Mouse (Mus musculus): Measurements from ENCODE around the gene Npas3. TPM values are rescaled to one million over a fixed set of nuclear protein-coding genes. Genes with fewer than 3 reads are reported as not detected.

The Npas3 gene
- polyA plus RNA-seq, 1 experiment from 2014 or later: 25.9 TPM

DNA sequence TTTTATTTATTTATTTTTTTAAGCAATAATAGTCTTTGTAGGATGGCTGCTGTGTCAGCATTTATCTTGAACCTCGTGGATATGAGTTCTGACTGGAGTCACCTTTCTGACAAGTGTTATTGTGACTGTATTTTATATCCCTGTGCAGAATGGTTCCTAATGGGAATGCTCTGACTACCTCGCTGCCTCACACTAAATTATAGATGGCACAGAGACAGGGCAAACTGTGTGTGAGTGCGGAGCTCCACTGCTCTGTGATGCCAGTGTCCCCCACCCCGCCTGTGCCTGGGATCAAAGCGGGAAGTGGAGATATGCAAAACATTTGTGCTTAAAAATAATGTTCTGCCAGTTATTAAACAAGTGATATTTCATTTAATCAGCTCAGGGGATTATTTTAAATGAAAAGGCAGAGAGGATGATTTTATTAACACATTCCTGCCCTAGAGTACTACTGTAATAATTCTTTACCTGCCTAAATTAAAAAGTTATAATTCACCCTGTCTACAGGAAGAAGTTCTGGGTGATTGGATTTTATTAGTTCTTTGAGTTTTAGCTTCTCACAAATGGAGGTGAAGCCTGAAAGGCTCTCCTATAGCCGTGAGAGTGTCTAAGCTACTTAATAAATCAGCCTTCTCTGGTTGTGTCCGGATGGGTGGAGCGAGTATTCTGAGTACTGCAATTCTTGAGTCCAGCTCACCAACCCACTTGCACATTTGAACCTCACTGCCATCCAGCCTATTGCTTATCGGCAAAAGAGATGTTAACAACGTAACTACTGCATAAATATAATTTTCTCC is 721.1 kb downstream of the Npas3 start:
- no peaks in the 10 kb centered on the region for H3K9me3 ChIP-seq (ENCODE audit: control insufficient read depth, low read length)
- ATAC-seq (ENCODE audit: low FRiP score) (no peak), DNase-seq (ENCODE audit: low spot score) (no peak)
- no peak overlapping the region for H3K4me2 ChIP-seq (replicated peaks)
- H3K4me1 ChIP-seq (replicated peaks; ENCODE audit: control insufficient read depth, insufficient read depth, low read length): peaks cover 7% of the 10 kb centered on the region
- no peak overlapping the region for H3K4me3 ChIP-seq (replicated peaks; ENCODE audit: low read length)
- 74% methylated on average over 10 of the region's 10 CpGs for WGBS
- H3K9ac ChIP-seq: no peak overlapping the region
- no peaks in the 10 kb centered on the region for H3K27me3 ChIP-seq (ENCODE audit: control insufficient read depth, insufficient read depth, low read length)
- H3K27ac ChIP-seq: no peak overlapping the region
- no peaks in the 10 kb centered on the region for H3K36me3 ChIP-seq (replicated peaks; ENCODE audit: control insufficient read depth, insufficient read depth)

GRCm38 (mm10) chr12:53970721-53971120 is 722.2 kb downstream of the Npas3 start:
- peaks cover 7% of the 10 kb centered on the region for H3K4me1 ChIP-seq (replicated peaks; ENCODE audit: control insufficient read depth, insufficient read depth, low read length)
- WGBS: 98% methylated on average over 7 of the region's 7 CpGs
- no peak overlapping the region for H3K4me2 ChIP-seq (replicated peaks)
- H3K4me3 ChIP-seq (replicated peaks; ENCODE audit: low read length): no peak overlapping the region
- ATAC-seq (ENCODE audit: low FRiP score) (no peak), DNase-seq (ENCODE audit: low spot score) (no peak)
- no peaks in the 10 kb centered on the region for H3K36me3 ChIP-seq (replicated peaks; ENCODE audit: control insufficient read depth, insufficient read depth)
- H3K27ac ChIP-seq: no peak overlapping the region
- H3K9me3 ChIP-seq (ENCODE audit: control insufficient read depth, low read length): no peaks in the 10 kb centered on the region
- H3K9ac ChIP-seq: no peak overlapping the region
- no peaks in the 10 kb centered on the region for H3K27me3 ChIP-seq (ENCODE audit: control insufficient read depth, insufficient read depth, low read length)

DNA sequence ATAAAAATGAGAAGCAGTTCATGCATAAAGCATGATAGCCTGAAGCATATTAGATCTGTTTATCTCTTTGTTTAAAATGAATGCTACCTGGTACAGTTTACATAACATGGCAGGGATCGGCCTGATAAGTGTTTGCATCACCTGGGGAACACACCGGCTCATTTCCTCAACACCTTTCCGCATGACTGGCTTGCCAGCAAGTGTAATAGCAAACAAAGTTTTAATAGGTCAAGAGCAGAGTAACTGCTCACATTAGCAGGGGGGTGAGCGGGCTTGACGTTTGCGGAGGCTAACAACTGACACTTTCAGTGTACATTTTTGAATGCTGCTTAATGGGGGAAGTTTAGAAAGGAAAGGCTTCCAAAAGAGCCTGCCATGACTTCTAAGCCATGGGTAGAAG is 724.9 kb downstream of the Npas3 start:
- DNase-seq (ENCODE audit: low spot score) (no peak), ATAC-seq (ENCODE audit: low FRiP score) (no peak)
- peaks cover 20% of the 10 kb centered on the region for H3K4me1 ChIP-seq (replicated peaks; ENCODE audit: control insufficient read depth, insufficient read depth, low read length)
- H3K36me3 ChIP-seq (replicated peaks; ENCODE audit: control insufficient read depth, insufficient read depth): no peaks in the 10 kb centered on the region
- H3K4me2 ChIP-seq (replicated peaks): no peak overlapping the region
- H3K9ac ChIP-seq: no peak overlapping the region
- no peaks in the 10 kb centered on the region for H3K27me3 ChIP-seq (ENCODE audit: control insufficient read depth, insufficient read depth, low read length)
- no peak overlapping the region for H3K4me3 ChIP-seq (replicated peaks; ENCODE audit: low read length)
- 61% methylated on average over 6 of the region's 6 CpGs for WGBS
- H3K9me3 ChIP-seq (ENCODE audit: control insufficient read depth, low read length): no peaks in the 10 kb centered on the region
- H3K27ac ChIP-seq: no peak overlapping the region

DNA sequence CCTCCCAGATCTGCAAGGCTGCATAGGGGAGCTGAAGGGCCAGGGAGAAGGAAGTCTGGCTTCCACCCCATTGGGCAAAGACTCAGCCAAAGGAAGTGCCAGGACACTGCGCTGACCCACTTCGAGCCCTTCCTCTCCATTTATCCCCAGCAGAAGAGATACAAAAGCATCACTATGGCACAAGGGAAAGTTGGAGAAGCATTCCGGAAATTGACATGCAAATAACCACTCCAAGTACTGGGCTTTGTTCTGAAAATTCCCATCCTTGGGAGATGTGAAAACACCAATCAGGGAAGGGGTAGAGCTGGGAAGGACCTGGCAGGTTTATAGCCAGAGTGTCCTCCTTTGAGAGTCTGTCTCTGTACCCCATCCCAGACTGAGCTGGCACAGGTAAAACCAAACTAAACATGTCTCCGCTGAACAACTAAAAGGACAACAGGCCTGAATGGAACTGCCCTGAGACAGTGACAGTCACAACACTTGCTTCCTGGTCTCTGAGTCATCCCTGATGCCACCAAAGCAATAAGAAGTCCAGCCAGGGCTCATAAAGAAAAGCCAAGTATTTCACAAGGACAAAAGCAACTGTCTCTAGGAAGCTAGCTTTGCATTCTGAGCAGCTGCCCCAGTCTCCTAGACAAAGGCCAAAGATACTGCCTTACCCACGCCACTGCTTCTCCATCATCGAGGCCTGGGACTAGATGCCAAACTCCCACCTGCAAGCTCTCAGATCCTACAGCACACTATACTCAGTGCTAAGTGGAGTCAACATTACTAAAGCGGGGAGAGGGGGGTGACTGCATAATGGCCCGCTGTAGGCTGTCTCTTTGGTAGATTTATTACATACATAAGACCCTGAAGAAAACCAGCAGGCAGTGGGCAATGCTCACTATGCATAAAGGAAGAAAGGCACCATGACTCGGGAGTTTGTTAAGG is 733.4 kb downstream of the Npas3 start:
- Histone ChIP-seq H3K4me2 (replicated peaks) (no peak overlapping the region), H3K9ac (no peak overlapping the region), H3K4me3 (replicated peaks; ENCODE audit: low read length) (no peak overlapping the region), H3K27ac (no peak overlapping the region; the same call in 1 of the 2 replicates), H3K9me3 (ENCODE audit: control insufficient read depth, low read length) (no peaks in the 10 kb centered on the region), H3K27me3 (ENCODE audit: control insufficient read depth, insufficient read depth, low read length) (no peaks in the 10 kb centered on the region), H3K36me3 (replicated peaks; ENCODE audit: control insufficient read depth, insufficient read depth) (no peaks in the 10 kb centered on the region), H3K4me1 (replicated peaks; ENCODE audit: control insufficient read depth, insufficient read depth, low read length) (peaks cover 10% of the 10 kb centered on the region; the same call in 1 of the 2 replicates)
- 43% methylated on average over 9 of the region's 9 CpGs for WGBS
- DNase-seq (ENCODE audit: low spot score) (peak; percentile 50), ATAC-seq (ENCODE audit: low FRiP score) (peak; percentile 78; the same call in 1 of the 2 replicates)

DNA sequence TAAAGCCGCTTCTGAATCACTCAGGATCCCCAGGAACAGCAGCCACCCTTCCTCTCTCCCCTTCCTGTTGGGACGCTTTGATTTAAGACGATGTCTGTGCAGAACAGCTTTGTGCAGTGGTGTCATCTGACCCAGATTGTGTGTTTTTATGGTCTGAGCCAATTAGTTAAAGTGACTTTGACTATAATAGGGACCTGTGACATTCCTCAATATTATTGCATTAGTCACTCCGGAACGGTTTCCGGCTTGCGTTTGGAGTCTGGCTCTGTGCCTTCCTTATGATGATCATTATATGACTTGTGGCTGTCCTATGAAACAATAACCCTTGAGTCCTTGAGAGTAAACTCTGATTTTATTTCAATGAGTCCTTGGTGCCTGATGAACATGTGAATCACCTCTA is 735.5 kb downstream of the Npas3 start:
- no peak overlapping the region for H3K9ac ChIP-seq
- no peaks in the 10 kb centered on the region for H3K27me3 ChIP-seq (ENCODE audit: control insufficient read depth, insufficient read depth, low read length)
- DNase-seq (ENCODE audit: low spot score) (no peak), ATAC-seq (ENCODE audit: low FRiP score) (no peak)
- no peak overlapping the region for H3K4me2 ChIP-seq (replicated peaks)
- H3K4me1 ChIP-seq (replicated peaks; ENCODE audit: control insufficient read depth, insufficient read depth, low read length): 0 out of 2 replicates have a peak, but pooled peaks cover 4% of the 10 kb centered on the region
- 88% methylated on average over 7 of the region's 7 CpGs for WGBS
- no peak overlapping the region for H3K4me3 ChIP-seq (replicated peaks; ENCODE audit: low read length)
- H3K36me3 ChIP-seq (replicated peaks; ENCODE audit: control insufficient read depth, insufficient read depth): no peaks in the 10 kb centered on the region
- H3K27ac ChIP-seq: no peak overlapping the region
- no peaks in the 10 kb centered on the region for H3K9me3 ChIP-seq (ENCODE audit: control insufficient read depth, low read length)

- 0 out of 2 replicates have a peak, but pooled peaks cover 4% of the 10 kb centered on the region for H3K4me1 ChIP-seq (replicated peaks; ENCODE audit: control insufficient read depth, insufficient read depth, low read length)
- no peaks in the 10 kb centered on the region for H3K27me3 ChIP-seq (ENCODE audit: control insufficient read depth, insufficient read depth, low read length)
- H3K4me2 ChIP-seq (replicated peaks): no peak overlapping the region
- H3K9me3 ChIP-seq (ENCODE audit: control insufficient read depth, low read length): no peaks in the 10 kb centered on the region
- no peaks in the 10 kb centered on the region for H3K36me3 ChIP-seq (replicated peaks; ENCODE audit: control insufficient read depth, insufficient read depth)
- 74% methylated on average over 14 of the region's 14 CpGs for WGBS
- H3K9ac ChIP-seq: no peak overlapping the region
- ATAC-seq (ENCODE audit: low FRiP score) (no peak), DNase-seq (ENCODE audit: low spot score) (no peak)
- H3K4me3 ChIP-seq (replicated peaks; ENCODE audit: low read length): no peak overlapping the region
- peak overlapping the region; percentile 51; the same call in 1 of the 2 replicates for H3K27ac ChIP-seq
Measured at GRCm38 (mm10) chr12:53985851-53986842, 737.7 kb downstream of the Npas3 start.

DNA sequence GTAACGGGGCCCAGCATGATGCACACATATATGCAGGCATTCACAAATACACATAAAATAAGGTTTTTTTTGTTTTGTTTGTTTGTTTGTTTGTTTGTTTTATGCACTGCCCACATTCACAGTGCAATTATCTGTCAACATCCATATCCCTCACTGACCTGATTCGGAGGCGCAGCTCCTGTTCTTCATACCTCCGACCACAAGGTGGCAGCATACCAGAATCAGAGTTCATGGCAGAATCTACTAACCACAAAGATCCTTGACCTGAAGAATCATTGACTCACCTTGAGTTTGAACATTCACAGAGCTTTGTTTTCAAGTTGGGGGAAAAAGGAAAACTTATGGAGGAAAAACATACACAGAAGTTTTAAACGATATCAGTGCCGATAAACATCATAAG is 743.9 kb downstream of the Npas3 start:
- H3K9ac ChIP-seq: no peak overlapping the region
- no peaks in the 10 kb centered on the region for H3K27me3 ChIP-seq (ENCODE audit: control insufficient read depth, insufficient read depth, low read length)
- no peak overlapping the region for H3K4me2 ChIP-seq (replicated peaks)
- H3K27ac ChIP-seq: no peak overlapping the region
- WGBS: 97% methylated on average over 6 of the region's 6 CpGs
- peaks cover 14% of the 10 kb centered on the region; the same call in 1 of the 2 replicates for H3K4me1 ChIP-seq (replicated peaks; ENCODE audit: control insufficient read depth, insufficient read depth, low read length)
- DNase-seq (ENCODE audit: low spot score) (no peak), ATAC-seq (ENCODE audit: low FRiP score) (no peak)
- H3K9me3 ChIP-seq (ENCODE audit: control insufficient read depth, low read length): no peaks in the 10 kb centered on the region
- H3K36me3 ChIP-seq (replicated peaks; ENCODE audit: control insufficient read depth, insufficient read depth): no peaks in the 10 kb centered on the region
- H3K4me3 ChIP-seq (replicated peaks; ENCODE audit: low read length): no peak overlapping the region

DNA sequence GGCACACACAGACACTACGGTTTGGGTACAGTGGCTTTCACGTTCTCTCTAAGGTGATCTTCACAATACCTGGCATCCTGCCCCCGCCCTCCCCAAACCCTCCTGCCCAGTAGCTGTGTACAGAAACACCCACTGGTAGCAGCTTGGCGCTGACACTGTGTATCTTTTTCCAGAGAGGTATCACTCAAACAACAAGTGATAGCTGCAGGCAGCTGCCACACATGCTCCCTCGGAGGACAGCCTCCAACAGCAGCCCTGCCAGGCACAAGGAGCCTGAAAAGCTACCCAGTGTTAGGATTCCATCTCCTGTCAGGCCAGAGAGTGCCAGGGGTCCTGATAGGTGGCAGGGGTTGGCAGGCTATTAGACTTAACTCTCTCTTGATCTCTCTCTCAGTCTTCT is 747.2 kb downstream of the Npas3 start:
- Histone ChIP-seq H3K36me3 (replicated peaks; ENCODE audit: control insufficient read depth, insufficient read depth) (no peaks in the 10 kb centered on the region), H3K9me3 (ENCODE audit: control insufficient read depth, low read length) (no peaks in the 10 kb centered on the region), H3K9ac (no peak overlapping the region), H3K4me1 (replicated peaks; ENCODE audit: control insufficient read depth, insufficient read depth, low read length) (peaks cover 17% of the 10 kb centered on the region; the same call in 1 of the 2 replicates), H3K27me3 (ENCODE audit: control insufficient read depth, insufficient read depth, low read length) (no peaks in the 10 kb centered on the region), H3K4me3 (replicated peaks; ENCODE audit: low read length) (no peak overlapping the region), H3K27ac (no peak overlapping the region), H3K4me2 (replicated peaks) (no peak overlapping the region)
- WGBS: 74% methylated on average over 5 of the region's 5 CpGs
- no peak for ATAC-seq (ENCODE audit: low FRiP score)
- DNase-seq (ENCODE audit: low spot score): no peak

Data from hindbrain, embryonic 14.5 days (tissue).